Mouse (Mus musculus): ENCODE data around the gene Mucl3. TPM values are rescaled to one million over a fixed set of nuclear protein-coding genes. Genes with fewer than 3 reads are reported as not detected.

Gene Mucl3
- 0.18 and 0.24 TPM in 2 replicates for polyA plus RNA-seq (2015; fragmentation: Nextera tagmentation; extraction: Ambion mirVana)

- Histone ChIP-seq H3K4me3 (no peak within 1 kb of the TSS), H3K4me1 (replicated peaks) (peaks cover under 1% of the 10 kb centered on the region; the same call in 1 of the 2 replicates), H3K36me3 (no peaks in the 10 kb centered on the region), H3K9me3 (no peaks in the 10 kb centered on the region), H3K9ac (no peak within 1 kb of the TSS), H3K27ac (replicated peaks) (no peak within 1 kb of the TSS), H3K4me2 (no peak within 1 kb of the TSS), H3K27me3 (no peaks in the 10 kb centered on the region)
- 74% methylated on average over 13 of the region's 13 CpGs for WGBS
- no peak for ATAC-seq (ENCODE audit: low read depth)
Observed at GRCm38 (mm10) chr17:35643609-35644236, at the start of gene Mucl3. Mucl3 (minus strand) TSS chr17:35643695.

GRCm38 (mm10) chr17:35692368-35692767 lies 48.9 kb upstream of the Mucl3 start:
- ATAC-seq (ENCODE audit: low read depth) = no peak
- H3K4me1 ChIP-seq (replicated peaks) = peaks cover 16% of the 10 kb centered on the region
- no peaks in the 10 kb centered on the region for H3K9me3 ChIP-seq
- no peak overlapping the region for H3K4me3 ChIP-seq
- H3K27me3 ChIP-seq = no peaks in the 10 kb centered on the region
- peaks cover 74% of the 10 kb centered on the region for H3K36me3 ChIP-seq
- no peak overlapping the region for H3K9ac ChIP-seq
- H3K4me2 ChIP-seq = no peak overlapping the region
- WGBS = 84% methylated on average over 4 of the region's 4 CpGs
- H3K27ac ChIP-seq (replicated peaks) = no peak overlapping the region

GRCm38 (mm10) chr17:35691811-35692210 lies 48.3 kb upstream of the Mucl3 start:
- peaks cover 10% of the 10 kb centered on the region for H3K4me1 ChIP-seq (replicated peaks)
- no peak overlapping the region for H3K4me2 ChIP-seq
- 81% methylated on average over 4 of the region's 4 CpGs for whole genome bisulfite sequencing
- no peak overlapping the region for H3K9ac ChIP-seq
- H3K27me3 ChIP-seq = no peaks in the 10 kb centered on the region
- H3K4me3 ChIP-seq = no peak overlapping the region
- no peaks in the 10 kb centered on the region for H3K9me3 ChIP-seq
- H3K36me3 ChIP-seq = peaks cover 80% of the 10 kb centered on the region
- ATAC-seq (ENCODE audit: low read depth) = no peak
- no peak overlapping the region for H3K27ac ChIP-seq (replicated peaks)

- no peak overlapping the region for H3K4me2 ChIP-seq
- WGBS = 91% methylated on average over 18 of the region's 18 CpGs
- H3K27ac ChIP-seq (replicated peaks) = no peak overlapping the region
- H3K4me1 ChIP-seq (replicated peaks) = peaks cover 4% of the 10 kb centered on the region; the same call in 1 of the 2 replicates
- peaks cover 92% of the 10 kb centered on the region for H3K36me3 ChIP-seq
- no peak overlapping the region for H3K4me3 ChIP-seq
- no peaks in the 10 kb centered on the region for H3K9me3 ChIP-seq
- no peak overlapping the region for H3K9ac ChIP-seq
- ATAC-seq (ENCODE audit: low read depth) = no peak
- H3K27me3 ChIP-seq = no peaks in the 10 kb centered on the region
Observed at GRCm38 (mm10) chr17:35689936-35690645, 46.6 kb upstream of the Mucl3 start.

GRCm38 (mm10) chr17:35688347-35689175 lies 45.1 kb upstream of the Mucl3 start:
- 89% methylated on average over 25 of the region's 25 CpGs for WGBS
- Histone ChIP-seq H3K27me3 (no peaks in the 10 kb centered on the region), H3K9ac (no peak overlapping the region), H3K4me2 (no peak overlapping the region), H3K27ac (replicated peaks) (no peak overlapping the region), H3K4me3 (no peak overlapping the region), H3K36me3 (peaks cover 100% of the 10 kb centered on the region), H3K9me3 (no peaks in the 10 kb centered on the region), H3K4me1 (replicated peaks) (peaks cover 4% of the 10 kb centered on the region; the same call in 1 of the 2 replicates)
- ATAC-seq (ENCODE audit: low read depth) = no peak

- Histone ChIP-seq H3K36me3 (peaks cover 99% of the 10 kb centered on the region), H3K4me1 (replicated peaks) (peaks cover 4% of the 10 kb centered on the region; the same call in 1 of the 2 replicates), H3K4me2 (no peak overlapping the region), H3K9ac (no peak overlapping the region), H3K27ac (replicated peaks) (peak overlapping the region; percentile 64), H3K9me3 (no peaks in the 10 kb centered on the region), H3K4me3 (no peak overlapping the region), H3K27me3 (no peaks in the 10 kb centered on the region)
- 65% methylated on average over 9 of the region's 9 CpGs for WGBS
- ATAC-seq (ENCODE audit: low read depth) = no peak; the same call in 1 of the 2 replicates
Observed at GRCm38 (mm10) chr17:35685061-35685460, 41.6 kb upstream of the Mucl3 start.

GRCm38 (mm10) chr17:35681986-35682385 lies 38.5 kb upstream of the Mucl3 start:
- Histone ChIP-seq H3K27me3 (no peaks in the 10 kb centered on the region), H3K4me2 (no peak overlapping the region), H3K4me1 (replicated peaks) (peaks cover 4% of the 10 kb centered on the region; the same call in 1 of the 2 replicates), H3K27ac (replicated peaks) (no peak overlapping the region), H3K9ac (no peak overlapping the region), H3K9me3 (no peaks in the 10 kb centered on the region), H3K36me3 (peaks cover 76% of the 10 kb centered on the region), H3K4me3 (no peak overlapping the region)
- no peak for ATAC-seq (ENCODE audit: low read depth)
- WGBS = 89% methylated on average over 13 of the region's 13 CpGs

GRCm38 (mm10) chr17:35680591-35680990 lies 37.1 kb upstream of the Mucl3 start:
- WGBS = 43% methylated on average over 6 of the region's 6 CpGs
- Histone ChIP-seq H3K4me3 (no peak overlapping the region), H3K27me3 (no peaks in the 10 kb centered on the region), H3K4me2 (no peak overlapping the region), H3K9ac (no peak overlapping the region), H3K36me3 (peaks cover 62% of the 10 kb centered on the region), H3K27ac (replicated peaks) (no peak overlapping the region), H3K9me3 (no peaks in the 10 kb centered on the region), H3K4me1 (replicated peaks) (peaks cover 4% of the 10 kb centered on the region; the same call in 1 of the 2 replicates)
- no peak for ATAC-seq (ENCODE audit: low read depth)

GRCm38 (mm10) chr17:35673416-35674035 lies 30.0 kb upstream of the Mucl3 start, which contains the start of gene Gtf2h4:
Gtf2h4 (minus strand) TSS chr17:35673739.
- Histone ChIP-seq H3K27ac (replicated peaks) (no peak within 1 kb of the TSS), H3K36me3 (peaks cover 9% of the 10 kb centered on the region), H3K4me1 (replicated peaks) (peaks cover 11% of the 10 kb centered on the region), H3K4me2 (peak within 1 kb of the TSS; percentile 79), H3K4me3 (peak within 1 kb of the TSS; percentile 61), H3K27me3 (no peaks in the 10 kb centered on the region), H3K9ac (peak within 1 kb of the TSS; percentile 81), H3K9me3 (no peaks in the 10 kb centered on the region)
- 2% methylated on average over 23 of the region's 23 CpGs for WGBS
- peak; percentile 97 for ATAC-seq (ENCODE audit: low read depth)

GRCm38 (mm10) chr17:35672527-35672926 lies 29.0 kb upstream of the Mucl3 start:
- H3K36me3 ChIP-seq = peaks cover 9% of the 10 kb centered on the region
- ATAC-seq (ENCODE audit: low read depth) = no peak
- H3K4me2 ChIP-seq = peak overlapping the region; percentile 79
- WGBS = 95% methylated on average over 6 of the region's 6 CpGs
- H3K4me3 ChIP-seq = peak overlapping the region; percentile 61
- H3K9me3 ChIP-seq = no peaks in the 10 kb centered on the region
- H3K27ac ChIP-seq (replicated peaks) = no peak overlapping the region
- peak overlapping the region; percentile 81 for H3K9ac ChIP-seq
- peaks cover 20% of the 10 kb centered on the region for H3K4me1 ChIP-seq (replicated peaks)
- no peaks in the 10 kb centered on the region for H3K27me3 ChIP-seq

- Histone ChIP-seq H3K27ac (replicated peaks) (no peak overlapping the region), H3K36me3 (peaks cover 9% of the 10 kb centered on the region), H3K9me3 (no peaks in the 10 kb centered on the region), H3K4me2 (no peak overlapping the region), H3K4me1 (replicated peaks) (peaks cover 21% of the 10 kb centered on the region), H3K4me3 (no peak overlapping the region), H3K27me3 (no peaks in the 10 kb centered on the region), H3K9ac (no peak overlapping the region)
- ATAC-seq (ENCODE audit: low read depth) = no peak
- WGBS = 92% methylated on average over 6 of the region's 6 CpGs
Observed at GRCm38 (mm10) chr17:35671846-35672245, 28.4 kb upstream of the Mucl3 start.

Measured in neural tube, embryonic 13.5 days (tissue).